Mouse (Mus musculus) neural tube, embryonic 12.5 days (tissue): ENCODE data around the gene Irak3. TPM values are rescaled to one million over a fixed set of nuclear protein-coding genes. Genes with fewer than 3 reads are reported as not detected.

ENCODE experiments used
- ATAC-seq: fragments of 200-750 bp; cut with Nextera tagmentation; 2 replicates; pipeline ENCODE4 v1.8.0; 2017; ENCODE audit warnings: low read depth, mild to moderate bottlenecking, moderate TSS enrichment, moderate library complexity; ENCODE audit not compliant: low FRiP score
- H3K27ac ChIP-seq: fragments of 300-500 bp; sonication (generic); 2 replicates; pipeline ENCODE4 v1.5.1; 2016
- H3K27me3 ChIP-seq: fragments of 300-500 bp; sonication (generic); replicated peaks from 2 replicates; pipeline ENCODE4 v1.6.1; 2016; ENCODE audit warnings: mild to moderate bottlenecking
- H3K36me3 ChIP-seq: fragments of 300-500 bp; sonication (generic); 2 replicates; pipeline ENCODE4 v1.6.1; 2016; ENCODE audit warnings: mild to moderate bottlenecking
- H3K4me1 ChIP-seq: fragments of 300-500 bp; sonication (generic); 2 replicates; pipeline ENCODE4 v1.6.1; 2016
- H3K4me2 ChIP-seq: fragments of 300-500 bp; sonication (generic); replicated peaks from 2 replicates; pipeline ENCODE4 v1.6.1; 2016; ENCODE audit warnings: mild to moderate bottlenecking
- H3K4me3 ChIP-seq: fragments of 300-500 bp; sonication (generic); 2 replicates; pipeline ENCODE4 v1.5.1; 2016
- H3K9ac ChIP-seq: fragments of 300-500 bp; sonication (generic); 2 replicates; pipeline ENCODE4 v1.6.1; 2016; ENCODE audit warnings: mild to moderate bottlenecking
- H3K9me3 ChIP-seq: fragments of 300-500 bp; sonication (generic); 2 replicates; pipeline ENCODE4 v1.6.1; 2016; ENCODE audit warnings: mild to moderate bottlenecking
- WGBS: fragments of 180-500 bp; shearing (Covaris S2); methylation state at CpG from one replicate; pipeline ENCODE4 v1.1.7; 2016; 5-methylcytosine and 5-hydroxymethylcytosine counted together
- polyA plus RNA-seq: library from polyadenylated mRNA; unstranded; fragments of >200 nt; fragmentation: Nextera tagmentation; extraction: Ambion mirVana; gene quantifications from 2 replicates; pipeline ENCODE4 v1.2.1, GENCODE M21; 2016

Irak3 gene
- polyA plus RNA-seq, 1 experiment from 2014 or later: 0.79 TPM

- ATAC-seq: peak; percentile 66; the same call in 1 of the 2 replicates
- Histone ChIP-seq H3K4me2 (peak within 1 kb of the TSS; percentile 91), H3K4me1 (peaks cover 7% of the 10 kb centered on the region; the same call in 1 of the 2 replicates), H3K4me3 (peak within 1 kb of the TSS; percentile 51), H3K27ac (no peak within 1 kb of the TSS), H3K36me3 (no peaks in the 10 kb centered on the region), H3K27me3 (peaks cover 16% of the 10 kb centered on the region; the same call in 1 of the 2 replicates), H3K9me3 (no peaks in the 10 kb centered on the region), H3K9ac (peak within 1 kb of the TSS; percentile 58)
- 1% methylated on average over 65 of the region's 65 CpGs for WGBS
Observed at GRCm38 (mm10) chr10:120201131-120201921, 604 bp downstream of the Irak3 start, which contains the start of gene Tmbim4. Gene Tmbim4, plus strand, starts transcription at chr10:120201590.

- H3K36me3 ChIP-seq: no peaks in the 10 kb centered on the region
- no peak overlapping the region for H3K4me3 ChIP-seq
- no peak overlapping the region for H3K9ac ChIP-seq
- H3K27ac ChIP-seq: no peak overlapping the region
- H3K9me3 ChIP-seq: no peaks in the 10 kb centered on the region
- peaks cover 7% of the 10 kb centered on the region; the same call in 1 of the 2 replicates for H3K4me1 ChIP-seq
- WGBS: 84% methylated on average over 14 of the region's 14 CpGs
- peaks cover 16% of the 10 kb centered on the region; the same call in 1 of the 2 replicates for H3K27me3 ChIP-seq
- H3K4me2 ChIP-seq: no peak overlapping the region
- ATAC-seq: no peak
Observed at GRCm38 (mm10) chr10:120197061-120197835, 4.7 kb downstream of the Irak3 start.

DNA sequence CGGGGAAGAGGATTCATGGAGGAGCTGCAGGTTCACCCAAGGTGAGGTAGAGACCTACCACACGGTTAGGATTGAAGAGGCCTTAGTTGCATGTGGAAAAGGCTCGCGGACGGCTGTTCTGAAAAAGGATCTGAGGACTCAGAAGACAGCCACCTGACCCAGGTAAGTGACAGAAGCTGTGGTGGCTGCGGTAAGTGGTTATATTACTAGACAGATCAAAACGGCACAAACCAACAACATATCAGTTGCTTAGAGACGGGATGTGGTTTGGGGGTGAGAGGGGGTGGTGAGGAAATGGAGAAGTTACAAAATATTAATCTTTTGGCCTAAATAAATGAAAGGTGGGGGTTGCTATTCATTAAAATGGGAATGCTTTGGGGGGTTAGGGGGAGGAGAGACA lies 8.7 kb downstream of the Irak3 start:
- no peaks in the 10 kb centered on the region for H3K36me3 ChIP-seq
- no peaks in the 10 kb centered on the region for H3K4me1 ChIP-seq
- no peak for ATAC-seq
- WGBS: 94% methylated on average over 8 of the region's 8 CpGs
- no peaks in the 10 kb centered on the region for H3K9me3 ChIP-seq
- H3K9ac ChIP-seq: no peak overlapping the region
- H3K27ac ChIP-seq: no peak overlapping the region
- no peak overlapping the region for H3K4me2 ChIP-seq
- no peak overlapping the region for H3K4me3 ChIP-seq
- H3K27me3 ChIP-seq: 0 out of 2 replicates have a peak, but pooled peaks cover 6% of the 10 kb centered on the region

DNA sequence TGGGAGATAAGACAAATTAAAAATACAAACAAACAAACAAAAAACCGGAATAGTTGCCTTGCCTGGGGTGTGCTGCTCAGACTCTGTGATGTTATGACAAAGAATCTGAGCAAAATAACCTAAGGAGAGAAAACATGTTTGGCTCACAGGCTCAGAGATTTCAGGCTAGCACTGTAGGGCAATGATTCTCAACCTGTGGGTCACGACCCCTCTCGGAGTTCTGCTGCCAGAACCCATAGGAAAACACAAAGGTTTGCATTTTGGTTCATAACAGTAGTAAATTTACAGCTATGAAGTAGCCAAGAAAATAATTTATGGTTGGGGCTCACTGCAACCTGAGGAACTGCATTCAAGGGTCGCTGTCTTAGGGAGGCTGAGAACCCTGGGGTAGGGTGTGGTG lies 9.7 kb downstream of the Irak3 start:
- Histone ChIP-seq H3K27ac (no peak overlapping the region), H3K4me2 (no peak overlapping the region), H3K27me3 (0 out of 2 replicates have a peak, but pooled peaks cover 2% of the 10 kb centered on the region), H3K36me3 (no peaks in the 10 kb centered on the region), H3K4me3 (no peak overlapping the region), H3K9me3 (no peaks in the 10 kb centered on the region), H3K9ac (no peak overlapping the region), H3K4me1 (no peaks in the 10 kb centered on the region)
- ATAC-seq: no peak
- 87% methylated on average over 4 of the region's 4 CpGs for WGBS

DNA sequence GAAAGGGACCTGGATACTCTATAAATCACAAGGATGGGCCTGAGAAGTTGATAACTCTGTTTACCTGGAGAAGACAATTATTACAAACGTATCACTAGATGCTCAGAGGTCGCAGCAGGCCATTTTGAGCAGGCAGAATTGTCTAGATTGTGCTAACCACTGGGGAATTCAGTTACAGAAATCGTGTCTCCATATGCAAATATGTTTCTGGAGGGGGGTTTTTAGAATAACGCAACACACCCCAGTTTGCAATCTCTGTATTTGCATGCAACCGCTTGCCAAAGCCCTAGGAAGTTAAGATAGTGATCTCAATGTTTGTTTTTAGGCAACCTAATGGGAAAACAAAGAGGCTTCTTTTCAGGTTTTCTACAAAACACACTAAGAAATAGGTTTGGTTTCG lies 10.8 kb downstream of the Irak3 start:
- Histone ChIP-seq H3K9ac (no peak overlapping the region), H3K4me2 (no peak overlapping the region), H3K27me3 (no peaks in the 10 kb centered on the region), H3K4me1 (no peaks in the 10 kb centered on the region), H3K27ac (no peak overlapping the region), H3K4me3 (no peak overlapping the region), H3K36me3 (no peaks in the 10 kb centered on the region), H3K9me3 (no peaks in the 10 kb centered on the region)
- no peak for ATAC-seq
- 90% methylated on average over 6 of the region's 6 CpGs for WGBS

DNA sequence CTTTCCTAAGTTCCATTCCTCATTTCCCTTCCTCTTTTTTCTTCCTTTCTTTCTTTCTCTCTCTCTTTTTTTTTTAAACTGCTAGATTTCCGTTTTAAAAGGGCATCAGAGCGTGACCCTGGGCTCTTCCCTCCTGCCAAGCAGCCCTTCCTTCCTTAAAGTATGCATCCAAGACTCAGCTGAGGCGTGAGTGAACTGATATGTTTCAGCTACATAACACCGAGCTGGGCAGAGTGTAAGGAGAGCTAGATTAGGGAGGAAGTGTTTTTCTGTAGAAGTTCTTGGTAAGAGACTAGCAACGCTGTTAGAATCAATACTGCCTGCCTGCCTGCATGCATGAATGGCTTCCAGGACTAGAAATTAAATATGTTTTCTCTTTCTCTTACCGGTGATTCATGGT lies 12.1 kb downstream of the Irak3 start:
- Histone ChIP-seq H3K9me3 (no peaks in the 10 kb centered on the region), H3K27me3 (no peaks in the 10 kb centered on the region), H3K4me1 (no peaks in the 10 kb centered on the region), H3K4me3 (no peak overlapping the region), H3K27ac (no peak overlapping the region), H3K9ac (no peak overlapping the region), H3K4me2 (no peak overlapping the region), H3K36me3 (no peaks in the 10 kb centered on the region)
- 50% methylated on average over 6 of the region's 6 CpGs for WGBS
- ATAC-seq: no peak

- no peak overlapping the region for H3K4me3 ChIP-seq
- H3K9ac ChIP-seq: no peak overlapping the region
- ATAC-seq: no peak
- WGBS: 82% methylated on average over 11 of the region's 11 CpGs
- no peaks in the 10 kb centered on the region for H3K4me1 ChIP-seq
- no peak overlapping the region for H3K4me2 ChIP-seq
- H3K36me3 ChIP-seq: no peaks in the 10 kb centered on the region
- no peaks in the 10 kb centered on the region for H3K9me3 ChIP-seq
- H3K27ac ChIP-seq: no peak overlapping the region
- H3K27me3 ChIP-seq: no peaks in the 10 kb centered on the region
Observed at GRCm38 (mm10) chr10:120189276-120189675, 12.7 kb downstream of the Irak3 start.

DNA sequence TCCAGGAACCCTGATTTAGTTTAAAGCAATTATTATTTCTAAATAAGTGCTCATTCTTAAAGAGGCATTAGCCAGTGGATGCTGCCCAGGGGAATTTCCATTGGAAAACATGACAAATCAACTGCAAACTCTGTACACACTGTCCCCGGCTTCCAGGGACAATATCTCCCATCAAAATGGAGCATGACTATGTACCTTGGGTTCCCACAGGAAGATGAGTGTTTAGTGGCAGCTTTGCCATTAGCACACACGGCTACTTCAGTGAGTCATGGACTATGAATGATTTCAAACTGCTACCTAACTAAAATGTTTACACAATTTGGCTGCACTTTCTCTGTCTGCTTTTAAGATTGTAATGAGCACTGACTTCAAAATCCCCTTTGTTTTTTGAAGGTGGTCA lies 13.4 kb downstream of the Irak3 start:
- Histone ChIP-seq H3K36me3 (no peaks in the 10 kb centered on the region), H3K4me1 (no peaks in the 10 kb centered on the region), H3K4me2 (no peak overlapping the region), H3K4me3 (no peak overlapping the region), H3K27ac (no peak overlapping the region), H3K9ac (no peak overlapping the region), H3K27me3 (no peaks in the 10 kb centered on the region), H3K9me3 (no peaks in the 10 kb centered on the region)
- 77% methylated on average over 2 of the region's 2 CpGs for WGBS
- ATAC-seq: no peak

GRCm38 (mm10) chr10:120183342-120183741 lies 18.6 kb downstream of the Irak3 start:
- WGBS: 92% methylated on average over 2 of the region's 2 CpGs
- H3K27ac ChIP-seq: no peak overlapping the region
- H3K9me3 ChIP-seq: no peaks in the 10 kb centered on the region
- no peak overlapping the region for H3K9ac ChIP-seq
- no peaks in the 10 kb centered on the region for H3K4me1 ChIP-seq
- no peak overlapping the region for H3K4me3 ChIP-seq
- no peak for ATAC-seq
- H3K4me2 ChIP-seq: no peak overlapping the region
- H3K27me3 ChIP-seq: no peaks in the 10 kb centered on the region
- H3K36me3 ChIP-seq: no peaks in the 10 kb centered on the region

DNA sequence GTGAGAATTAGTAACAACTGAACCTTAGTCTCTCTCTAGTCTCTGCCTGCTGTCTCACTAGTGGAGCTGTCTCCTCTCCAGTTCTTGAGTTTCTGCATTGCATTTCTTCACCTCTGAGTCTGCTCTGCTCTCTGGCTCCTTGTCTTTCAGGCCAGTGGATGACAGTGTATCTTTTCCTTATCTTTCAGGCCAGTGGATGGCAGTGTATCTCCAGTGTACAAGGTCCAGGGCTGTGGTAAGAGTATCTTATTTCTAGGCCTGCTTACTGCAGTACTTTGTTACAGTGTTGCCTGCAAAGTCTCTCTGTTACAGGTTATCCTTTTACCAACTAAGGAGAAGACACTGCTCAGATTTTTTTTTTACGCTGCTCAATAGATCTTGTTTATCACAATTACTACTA lies 19.0 kb downstream of the Irak3 start:
- H3K4me1 ChIP-seq: no peaks in the 10 kb centered on the region
- no peak for ATAC-seq
- no peaks in the 10 kb centered on the region for H3K27me3 ChIP-seq
- 91% methylated on average over 1 of the region's 1 CpGs for WGBS
- H3K36me3 ChIP-seq: no peaks in the 10 kb centered on the region
- H3K9ac ChIP-seq: no peak overlapping the region
- H3K9me3 ChIP-seq: no peaks in the 10 kb centered on the region
- no peak overlapping the region for H3K4me3 ChIP-seq
- H3K27ac ChIP-seq: no peak overlapping the region
- H3K4me2 ChIP-seq: no peak overlapping the region

DNA sequence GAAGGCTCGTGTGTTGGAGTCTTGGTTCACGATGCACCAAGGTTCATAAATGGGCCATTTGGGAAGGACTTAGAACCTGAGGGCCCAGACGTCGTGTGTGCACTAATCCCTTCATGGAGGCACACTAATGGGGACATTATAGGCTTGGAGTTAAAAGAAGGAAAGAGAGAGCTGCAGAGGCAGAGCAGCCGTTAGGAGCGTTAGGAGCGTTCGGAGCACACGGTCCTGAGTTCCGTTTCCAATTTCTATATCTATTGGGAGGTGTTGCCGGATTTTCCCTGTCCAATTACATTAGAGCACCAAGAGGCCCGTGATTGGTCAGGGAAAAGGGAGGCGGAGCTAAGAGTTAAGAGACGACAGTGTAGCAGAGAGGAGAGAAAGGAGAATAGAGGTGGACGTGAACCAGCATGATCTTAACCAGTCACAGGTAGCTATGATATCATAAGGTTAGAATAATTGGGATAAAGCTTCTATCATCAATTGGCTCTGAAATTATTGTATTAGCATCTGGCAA lies 27.7 kb downstream of the Irak3 start:
- Histone ChIP-seq H3K27ac (no peak overlapping the region), H3K4me1 (no peaks in the 10 kb centered on the region), H3K4me2 (no peak overlapping the region), H3K36me3 (no peaks in the 10 kb centered on the region), H3K4me3 (no peak overlapping the region), H3K9ac (no peak overlapping the region), H3K9me3 (no peaks in the 10 kb centered on the region), H3K27me3 (no peaks in the 10 kb centered on the region)
- 87% methylated on average over 15 of the region's 15 CpGs for WGBS
- ATAC-seq: no peak

GRCm38 (mm10) chr10:120171340-120171739 lies 30.6 kb downstream of the Irak3 start:
- no peaks in the 10 kb centered on the region for H3K27me3 ChIP-seq
- H3K36me3 ChIP-seq: no peaks in the 10 kb centered on the region
- WGBS: 38% methylated on average over 5 of the region's 5 CpGs
- no peak overlapping the region for H3K27ac ChIP-seq
- H3K9me3 ChIP-seq: no peaks in the 10 kb centered on the region
- no peak overlapping the region for H3K9ac ChIP-seq
- no peaks in the 10 kb centered on the region for H3K4me1 ChIP-seq
- ATAC-seq: no peak
- no peak overlapping the region for H3K4me2 ChIP-seq
- no peak overlapping the region for H3K4me3 ChIP-seq
